Mouse (Mus musculus) left cerebral cortex, postnatal 25 days (tissue): ENCODE data around the gene Bex3. TPM values are rescaled to one million over a fixed set of nuclear protein-coding genes. Genes with fewer than 3 reads are reported as not detected.

Source experiments
- DNase-seq, 2 experiments: peaks; one replicate each; pipeline ENCODE4 v3.0.0; 2022; ENCODE audit warnings: low spot score in 2 of 2, mixed read lengths in 1 of 2
- intact Hi-C: fragments of 180-260 bp; cut with DNase I; formaldehyde crosslinking; loops from one replicate; pipeline ENCODE4 v1.15.1; 2025
- total RNA-seq, 2 experiments: library from RNA; stranded (reverse); gene quantifications; 2 replicates each; pipeline ENCODE4 v1.2.3; 2021

Bex3 gene
- total RNA-seq = 100 to 1,000 TPM; 307 to 324 TPM

DNA sequence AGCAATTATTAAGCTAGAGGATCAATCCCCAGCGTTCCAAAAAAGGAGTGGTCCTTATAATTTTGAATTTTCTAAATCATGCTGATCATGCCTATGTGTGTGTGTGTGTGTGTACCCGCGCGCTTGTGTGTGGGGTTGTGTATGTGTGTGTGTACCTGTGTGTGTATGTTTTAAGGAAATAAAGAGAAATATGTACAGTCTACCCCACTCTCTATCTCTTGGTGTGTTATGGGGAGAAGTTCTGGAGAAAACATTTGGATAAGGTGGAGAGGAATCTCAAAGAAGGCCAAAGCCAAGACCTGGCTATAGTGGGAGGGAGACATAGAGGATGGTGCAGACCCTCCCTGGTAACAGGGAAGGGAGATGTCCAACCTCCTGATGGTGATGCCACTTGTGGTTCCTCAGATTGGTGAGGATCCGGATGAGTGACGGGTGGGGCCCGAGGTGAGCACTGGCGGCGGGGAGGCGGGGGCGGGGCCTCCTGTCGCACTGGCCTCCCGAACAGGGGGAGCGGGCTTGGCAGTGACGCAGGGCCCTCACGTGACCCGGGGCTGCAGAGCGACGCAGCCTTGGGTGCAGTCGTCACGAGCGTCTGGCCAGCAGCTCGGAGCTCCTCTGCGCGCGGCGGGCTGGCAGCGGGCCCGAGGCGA, at the start of gene Bex3:
Gene Bex3 (plus strand): TSS at position 511 of the 650 bp plus-strand sequence.
- DNase-seq = peak; percentile 44 to 62
- intact Hi-C loops = loop anchor here (1.0 kb wide), 1 partner anchor 25 kb away; the partner anchor contains the start of gene Tceal9

GRCm38 (mm10) chrX:136223714-136224113, 46.3 kb upstream of the Bex3 start:
- no peak for DNase-seq
- intact Hi-C loops = no loop called here

GRCm38 (mm10) chrX:136227768-136228167, 42.3 kb upstream of the Bex3 start:
- intact Hi-C loops = no loop called here
- DNase-seq = no peak

DNA sequence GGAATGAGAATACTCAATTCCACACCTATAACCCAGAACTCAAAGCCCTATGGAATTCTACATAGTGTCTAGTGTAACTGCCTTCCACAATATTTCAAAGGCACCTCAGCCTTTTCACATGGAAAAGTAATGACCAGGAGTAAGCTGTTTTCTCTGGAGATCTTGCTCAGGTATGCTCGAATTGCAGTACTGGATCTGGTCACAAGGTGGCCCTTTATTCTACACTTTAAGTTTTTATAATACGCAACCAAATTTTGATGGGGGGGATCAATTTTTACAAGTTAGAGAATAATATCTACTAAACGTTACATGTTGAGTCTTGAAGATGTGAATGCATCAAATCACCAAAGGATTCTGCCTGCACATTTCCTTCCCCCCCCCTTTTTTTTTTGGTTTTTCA, 31.9 kb upstream of the Bex3 start:
- peak in 1 of 2 experiments; percentile 31 for DNase-seq
- intact Hi-C loops = loop anchor here (1.0 to 5.0 kb wide), 2 partner anchors 66 to 84 kb away; no protein-coding TSS in a partner anchor

GRCm38 (mm10) chrX:136243181-136243580, 26.9 kb upstream of the Bex3 start:
- DNase-seq = no peak
- intact Hi-C loops = no loop called here

DNA sequence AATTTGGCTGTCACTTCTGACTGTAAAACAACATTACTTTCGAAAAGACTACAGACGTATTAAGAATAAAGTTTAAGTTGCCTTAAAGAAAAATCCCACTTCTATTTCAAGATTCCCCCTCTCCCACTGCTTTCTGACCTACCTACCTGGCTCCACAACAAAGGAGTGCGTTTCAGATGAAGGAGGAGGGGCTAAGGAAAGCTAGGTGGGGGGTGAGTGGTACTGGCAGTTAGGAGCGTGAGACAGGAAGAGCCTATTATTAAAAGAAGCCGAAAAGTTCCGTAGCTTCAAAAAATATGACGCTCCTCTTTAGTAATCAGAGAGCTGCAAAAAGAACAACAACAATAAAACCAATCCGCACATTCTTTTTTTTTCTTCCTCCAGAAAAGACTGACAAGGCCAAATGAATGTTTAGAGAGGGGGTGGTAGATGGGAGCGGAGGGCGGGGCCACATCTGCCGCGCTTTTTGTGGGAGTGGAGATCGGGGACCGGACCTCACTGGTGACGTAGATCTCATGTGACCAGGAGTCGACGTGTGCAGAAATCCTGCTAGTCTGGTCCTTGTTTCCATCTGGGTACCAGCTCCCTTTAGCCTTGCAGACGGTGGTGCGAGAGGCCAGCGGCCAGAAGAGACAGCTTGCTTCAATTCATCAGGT, 25.4 kb upstream of the Bex3 start, which contains the start of gene Tceal9:
Gene Tceal9 (plus strand): TSS at position 506 of the 656 bp plus-strand sequence.
- intact Hi-C loops = loop anchor here (1.0 kb wide), 1 partner anchor 26 kb away; the partner anchor contains the start of gene Bex3
- peak; percentile 60 to 77 for DNase-seq

DNA sequence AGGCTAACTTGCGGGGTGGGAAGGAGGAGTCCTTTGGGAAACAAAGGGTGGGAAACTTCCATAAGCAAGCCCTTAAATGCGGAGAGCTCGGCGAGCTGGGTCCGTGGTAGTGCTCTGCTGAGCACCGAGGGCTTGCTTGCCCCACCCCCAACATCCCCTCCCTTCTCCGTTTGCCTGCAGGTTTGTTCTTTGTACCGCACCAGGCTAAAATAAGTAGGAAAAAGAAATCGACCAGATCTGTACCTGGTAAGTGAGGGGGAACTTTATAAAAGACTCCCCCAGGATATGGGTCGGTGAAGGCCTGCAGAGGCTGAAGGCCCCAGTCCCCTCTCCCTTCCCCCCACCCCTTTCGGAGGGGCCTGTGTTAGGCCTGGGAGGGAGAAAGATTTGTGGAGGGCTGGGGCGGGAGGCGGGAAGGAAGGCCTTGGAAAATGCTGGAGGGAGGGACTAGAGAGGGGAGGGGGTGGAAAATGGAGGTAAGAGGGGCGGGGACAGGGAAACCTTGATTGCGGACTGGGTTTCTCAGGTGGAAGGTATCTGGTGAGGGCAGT, 24.5 kb upstream of the Bex3 start:
- intact Hi-C loops = loop anchor here (1.0 kb wide), 1 partner anchor 25 kb away; the partner anchor contains the start of gene Bex3
- DNase-seq = peak in 1 of 2 experiments; percentile 17

DNA sequence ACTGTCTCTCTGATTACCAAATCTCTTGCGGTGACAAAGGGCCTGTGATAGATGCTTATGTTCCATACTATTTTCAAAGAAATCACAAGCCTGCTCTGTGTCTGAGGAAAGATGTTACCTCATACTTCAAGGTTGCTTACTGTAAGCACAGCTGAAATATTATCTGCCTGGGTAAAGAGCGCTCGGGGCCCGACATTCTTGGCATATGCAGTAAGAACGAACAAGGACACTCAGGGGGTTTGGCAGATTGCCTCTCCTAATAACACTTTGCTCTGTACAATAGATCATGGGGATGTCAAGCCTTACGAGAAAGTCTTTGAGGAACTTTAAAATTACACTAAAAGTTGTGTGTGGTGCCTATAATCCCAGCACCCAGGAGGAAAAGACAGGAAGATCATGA, 21.2 kb upstream of the Bex3 start:
- intact Hi-C loops = no loop called here
- no peak for DNase-seq

- intact Hi-C loops = no loop called here
- DNase-seq = no peak
These were observed 20.4 kb upstream of the Bex3 start for GRCm38 (mm10) chrX:136249671-136250070.

DNA sequence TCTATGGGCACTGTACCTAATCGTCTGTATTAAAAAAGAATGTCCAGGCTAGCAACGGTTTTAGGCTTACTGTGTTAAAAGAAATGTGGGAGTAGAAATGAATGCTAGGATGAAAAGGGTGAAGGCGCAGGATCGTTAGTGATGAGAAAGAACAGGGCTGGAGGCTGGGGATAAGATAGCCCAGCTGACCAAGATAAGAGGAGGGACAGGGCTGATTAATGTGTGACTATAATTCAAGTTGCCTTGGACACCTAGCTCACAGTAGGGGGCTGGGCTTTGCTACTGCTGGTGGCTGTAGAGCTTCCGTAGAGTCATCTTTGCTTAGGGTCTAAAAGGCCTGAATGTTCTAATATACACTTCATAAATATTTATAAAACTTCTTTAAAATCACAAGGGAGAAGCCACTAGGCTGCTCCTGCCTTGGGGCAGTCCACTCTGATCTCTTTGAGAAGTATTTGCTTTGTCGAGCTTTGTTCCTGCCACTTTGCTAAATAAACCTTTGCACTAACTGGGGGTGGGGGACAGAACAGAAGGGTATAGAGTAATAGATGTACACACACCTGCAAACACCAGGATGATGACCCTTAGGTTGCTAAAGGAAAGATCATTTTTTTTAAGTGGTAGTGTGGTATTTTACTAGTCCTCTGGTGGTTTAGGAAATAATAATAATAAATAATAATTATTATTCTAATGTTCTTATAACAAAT, 17.9 kb upstream of the Bex3 start:
- DNase-seq = no peak
- intact Hi-C loops = no loop called here

DNA sequence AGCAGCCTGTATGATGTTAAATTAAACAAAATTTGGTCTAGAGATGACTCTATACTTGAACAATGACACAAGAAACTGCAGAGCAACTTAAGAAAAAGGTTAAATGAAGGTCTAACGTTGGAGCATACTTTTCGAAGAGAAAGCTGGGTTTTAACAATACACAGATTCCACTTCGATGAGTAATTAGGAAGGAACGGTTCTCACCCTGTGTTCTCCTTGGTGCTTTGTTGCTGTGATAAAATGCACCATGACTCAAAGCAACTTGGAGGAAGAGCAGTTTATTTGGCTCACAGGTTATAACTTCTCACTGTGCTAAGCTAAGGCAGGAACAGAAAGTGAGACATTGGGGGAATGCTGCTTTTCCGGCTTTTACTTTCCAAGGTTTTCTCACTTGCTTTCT, 2.3 kb upstream of the Bex3 start:
- no peak for DNase-seq
- intact Hi-C loops = no loop called here

GRCm38 (mm10) chrX:136268173-136268572, 1.9 kb upstream of the Bex3 start:
- no peak for DNase-seq
- intact Hi-C loops = no loop called here

GRCm38 (mm10) chrX:136270393-136271111, 499 bp downstream of the Bex3 start:
- intact Hi-C loops = loop anchor here (1.0 kb wide), 1 partner anchor 25 kb away; the partner anchor contains the start of gene Tceal9
- DNase-seq = peak in 1 of 2 experiments; percentile 6

DNA sequence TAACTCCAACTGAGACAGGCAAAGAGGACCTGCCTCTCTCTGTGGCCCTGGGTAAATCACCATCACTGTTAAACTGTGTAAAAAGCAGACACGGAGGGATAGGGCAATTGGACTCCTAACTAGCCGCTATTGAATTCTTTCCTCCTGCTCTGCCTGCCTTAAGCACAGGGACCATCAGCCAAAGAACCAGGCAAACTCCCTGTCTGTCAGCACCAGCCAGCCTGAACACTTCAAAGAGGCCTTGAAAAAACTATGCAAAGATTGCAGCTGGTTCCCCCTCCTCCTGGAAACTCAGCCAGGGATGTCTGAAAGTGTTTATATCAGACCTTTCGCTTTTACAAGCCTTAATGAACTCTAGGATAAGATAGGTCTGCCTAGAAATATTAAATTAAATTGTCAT, 4.5 kb downstream of the Bex3 start:
- DNase-seq = no peak
- intact Hi-C loops = no loop called here

DNA sequence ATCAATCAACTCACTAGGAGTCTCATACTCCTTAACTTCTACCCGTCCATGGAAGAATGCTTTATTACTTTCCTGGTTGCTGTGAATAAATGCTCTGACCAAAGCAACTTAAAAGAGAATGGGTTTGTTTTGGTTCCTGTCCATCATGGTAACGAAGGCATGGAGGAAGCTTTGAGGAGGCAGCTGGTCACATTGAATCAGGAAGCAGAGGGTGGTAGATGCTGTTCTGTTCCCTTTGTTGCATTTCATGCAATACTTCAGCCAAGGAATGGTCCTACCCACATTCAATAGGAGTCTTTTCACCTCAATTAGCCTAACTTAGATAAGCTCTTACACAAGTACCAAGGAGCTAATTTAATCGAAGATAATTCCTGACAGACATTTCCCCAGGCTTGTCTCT, 5.3 kb downstream of the Bex3 start:
- no peak for DNase-seq
- intact Hi-C loops = no loop called here

DNA sequence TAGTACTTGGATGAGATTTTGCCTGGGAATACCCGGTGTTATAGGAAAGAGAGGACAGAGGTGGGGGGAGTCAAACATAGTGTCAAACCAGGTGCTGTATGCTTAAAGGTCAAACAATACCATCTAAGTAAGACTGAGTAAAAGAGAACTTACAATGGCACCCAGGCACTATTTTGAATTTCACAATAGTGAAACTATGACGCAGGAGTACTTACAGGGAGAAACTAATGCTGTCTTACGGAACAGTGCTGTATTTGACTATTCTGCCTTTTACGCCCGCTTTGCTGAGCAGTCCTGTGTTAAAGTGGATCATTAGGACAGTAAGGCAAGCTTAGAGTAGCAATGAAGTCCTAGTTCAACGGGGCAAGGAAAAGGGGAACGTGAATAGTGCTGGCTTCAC, 7.5 kb downstream of the Bex3 start:
- intact Hi-C loops = no loop called here
- DNase-seq = no peak

DNA sequence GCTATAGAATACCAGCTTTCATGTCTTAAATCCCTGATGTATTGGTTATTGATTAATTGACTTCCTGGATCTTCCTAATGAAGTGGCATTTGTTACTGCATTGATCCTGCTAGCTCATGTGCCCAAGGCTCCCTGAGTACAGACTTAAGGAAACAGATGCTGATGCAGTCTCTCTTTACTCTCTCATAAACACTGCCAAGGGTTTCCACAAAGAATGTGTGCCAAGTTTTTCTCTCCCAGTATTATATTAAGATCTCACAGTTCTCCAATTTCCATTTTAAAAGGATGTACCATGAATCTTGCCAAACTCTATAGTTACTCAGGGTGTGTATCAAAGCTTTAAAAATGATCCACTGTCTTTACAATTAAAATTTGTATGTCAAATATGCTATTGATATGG, 8.3 kb downstream of the Bex3 start:
- peak in 1 of 2 experiments; percentile 40 for DNase-seq
- intact Hi-C loops = no loop called here

DNA sequence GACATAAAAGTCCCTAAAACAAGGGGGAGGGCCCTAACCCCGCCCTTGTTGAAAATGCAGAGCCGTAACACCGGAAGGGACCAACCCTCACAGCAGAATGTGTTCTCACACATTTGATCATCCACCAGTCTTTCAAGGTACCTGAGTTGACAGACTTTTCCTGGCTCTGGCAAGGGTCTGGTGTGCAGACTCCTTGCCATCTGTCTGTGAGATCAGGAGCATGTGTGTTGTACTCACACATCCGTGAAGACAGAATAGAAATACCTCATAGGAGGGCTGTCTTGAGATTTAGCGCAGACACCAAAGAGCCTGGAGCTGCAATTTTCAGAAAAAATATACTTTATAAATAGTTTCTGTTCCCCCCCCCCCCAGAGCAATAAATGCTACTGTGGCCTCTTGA, 9.4 kb downstream of the Bex3 start:
- DNase-seq = peak in 1 of 2 experiments; percentile 50
- intact Hi-C loops = no loop called here

DNA sequence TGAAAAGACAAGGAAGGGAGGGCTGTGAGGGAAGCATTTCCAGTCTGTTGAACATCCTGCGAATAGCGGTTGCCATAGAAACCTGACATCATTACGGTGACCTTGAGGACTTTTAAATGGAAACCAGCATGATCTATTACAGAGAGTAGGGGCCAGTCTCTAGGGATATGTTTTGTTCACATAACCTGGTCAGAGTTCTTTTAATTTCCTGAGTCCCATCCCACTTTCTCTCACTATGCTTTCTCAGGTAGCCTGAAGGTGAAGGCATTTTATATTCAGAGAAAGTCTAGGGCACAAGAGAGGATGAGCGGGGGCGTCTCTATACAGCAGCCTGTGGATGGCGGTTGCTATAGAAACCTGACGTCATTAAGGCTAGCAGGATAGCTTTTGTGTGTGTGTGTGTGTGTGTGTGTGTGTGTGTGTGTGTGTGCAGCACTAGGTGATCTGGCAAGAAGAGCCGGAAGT, 20.8 kb downstream of the Bex3 start:
- DNase-seq = peak; percentile 59 to 82
- intact Hi-C loops = no loop called here
